Mouse (Mus musculus) macrophage (primary cell): ENCODE data around the gene Cyp4v3. TPM values are rescaled to one million over a fixed set of nuclear protein-coding genes. Genes with fewer than 3 reads are reported as not detected.

Source experiments
- polyA plus RNA-seq: library from polyadenylated mRNA; stranded (reverse); fragments of 250-400 nt; gene quantifications from 3 replicates; pipeline ENCODE4 v1.2.4, GENCODE M21; 2018; ENCODE audit warnings: inconsistent platforms

The Cyp4v3 gene
- polyA plus RNA-seq, 1 experiment from 2014 or later, result 113 TPM

Other genes with a start within 250 kb of the Cyp4v3 start
- gene F11, start 71.2 kb downstream of the Cyp4v3 start, polyA plus RNA-seq, result not detected in 3 replicates
- 0.03 to 0.13 TPM in 2 of 3 replicates, not detected in the other for gene Klkb1, start 38.4 kb downstream of the Cyp4v3 start, polyA plus RNA-seq
- 0.09 to 0.13 TPM in 2 of 3 replicates, not detected in the other for gene Gm45753, start 24.8 kb downstream of the Cyp4v3 start, polyA plus RNA-seq
- gene Fam149a, start 49.1 kb upstream of the Cyp4v3 start, polyA plus RNA-seq, result 0.52 to 2.2 TPM (median 1.2 TPM) in 3 replicates
- 16.6 to 22.8 TPM (median 18.9 TPM) in 3 replicates for gene Tlr3, start 77.9 kb upstream of the Cyp4v3 start, polyA plus RNA-seq
- gene Sorbs2, start 174.6 kb upstream of the Cyp4v3 start, polyA plus RNA-seq, result not detected in 3 replicates